Mouse (Mus musculus) urinary bladder, postnatal 10 days (tissue): ENCODE measurements around the gene Gm3238.
"Not testable (repeated sequence)": the region's sequence is repeated elsewhere in the genome, so short reads cannot be mapped to it uniquely, and the experiment has no call there.

Experiments used
- DNase-seq: peaks from one replicate; pipeline ENCODE4 v3.0.0; 2022; ENCODE audit warnings: low spot score

Gene Gm3238

GRCm38 (mm10) chr10:77741924-77742688 is 29.0 kb downstream of the Gm3238 start, which contains the start of gene Gm18596:
Gene Gm18596 (minus strand): TSS chr10:77742638.
- DNase-seq: not testable (repeated sequence)

GRCm38 (mm10) chr10:77738929-77739328 is 32.2 kb downstream of the Gm3238 start:
- no peak for DNase-seq

- DNase-seq: no peak
These were observed 35.2 kb downstream of the Gm3238 start for GRCm38 (mm10) chr10:77735928-77736327.

GRCm38 (mm10) chr10:77729241-77729640 is 41.9 kb downstream of the Gm3238 start:
- no peak for DNase-seq

GRCm38 (mm10) chr10:77728280-77728679 is 42.8 kb downstream of the Gm3238 start:
- no peak for DNase-seq

- no peak for DNase-seq
These were observed 44.9 kb downstream of the Gm3238 start, which contains the start of gene Gm10100 for GRCm38 (mm10) chr10:77726186-77726585. Gene Gm10100 (plus strand): TSS chr10:77726486.

- DNase-seq: no peak
These were observed 46.3 kb downstream of the Gm3238 start for GRCm38 (mm10) chr10:77724855-77725254.
